In the genomic region with DNA sequence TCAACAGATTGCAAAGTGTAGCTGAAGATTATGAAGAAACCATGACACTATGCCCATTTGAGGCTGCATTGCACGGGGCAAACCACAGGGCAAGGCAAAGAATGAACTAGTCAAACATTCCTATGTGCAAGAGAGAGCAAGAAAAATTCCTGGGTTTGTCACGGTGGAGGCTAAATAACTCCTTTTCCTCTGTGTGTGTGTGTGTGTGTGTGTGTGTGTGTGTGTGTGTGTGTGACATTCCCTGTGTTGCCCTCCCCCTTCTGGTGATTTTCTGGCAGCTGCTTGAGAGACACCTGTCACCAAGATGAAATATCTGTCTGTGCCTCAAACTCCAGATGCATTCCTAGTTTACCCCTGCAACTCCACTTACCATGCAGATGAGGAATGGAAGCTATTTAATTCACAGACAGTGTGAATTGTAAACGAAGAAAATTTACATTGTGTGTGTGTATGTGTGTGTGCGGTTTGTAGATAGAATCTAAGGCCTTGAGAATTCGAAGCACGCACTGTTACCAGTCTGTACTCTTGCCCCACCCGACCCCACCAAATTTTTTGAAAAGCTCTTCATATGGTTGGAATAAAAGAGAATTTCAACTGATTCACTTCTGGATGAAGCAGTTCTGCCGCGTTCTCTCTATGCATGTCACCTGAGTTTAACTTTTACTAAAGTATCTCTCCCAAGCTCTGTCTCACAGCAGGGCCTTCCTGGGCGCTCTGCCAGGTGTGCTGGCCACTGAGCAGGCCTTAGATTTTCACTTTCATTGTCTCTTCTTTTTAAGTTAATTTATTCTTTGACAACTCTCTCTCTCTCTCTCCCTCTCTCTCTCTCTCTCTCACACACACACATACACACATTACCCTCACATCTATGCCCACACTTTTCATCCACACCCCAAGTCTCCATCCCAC, we compare ENCODE assay signal across 15 mouse cellular contexts. TPM values are rescaled to one million over a fixed set of nuclear protein-coding genes. Genes with fewer than 3 reads are reported as not detected.
DNase-seq lines count a peak whose midpoint lies in the region; ATAC-seq and TF ChIP-seq lines count a peak whose summit lies in the region.
"Had no signal": no experiment of that assay in that cellular context is flagged by ENCODE, and none has a peak within 500 bp of the region (broad histone marks: within the 10 kb centered on the region; RNA-seq: fewer than 3 reads in every experiment).

No protein-coding gene starts in this region.

- H3K9ac ChIP-seq in limb, embryonic 14.5 days (ENCODE audit: low read depth, low read length, severe bottlenecking): no peak overlapping the region
- H3K9ac ChIP-seq: liver, embryonic 14.5 days; midbrain, embryonic 12.5 days; stomach, embryonic 15.5 days had no signal

- intact Hi-C loops in left cerebral cortex, postnatal 4 days (cut with DNase I): no loop called here
- intact Hi-C loops in heart, postnatal 25 days (cut with DNase I): no loop called here

- no peak overlapping the region for H3K4me2 ChIP-seq in limb, embryonic 14.5 days (replicated peaks; ENCODE audit: low read depth, low read length, severe bottlenecking)
- H3K4me2 ChIP-seq: midbrain, embryonic 12.5 days; stomach, embryonic 15.5 days had no signal

- H3K9me3 ChIP-seq in limb, embryonic 14.5 days (ENCODE audit: control insufficient read depth, low read length): no peaks in the 10 kb centered on the region
- H3K9me3 ChIP-seq: midbrain, embryonic 12.5 days; stomach, embryonic 15.5 days had no signal

- H3K4me1 ChIP-seq in limb, embryonic 14.5 days (ENCODE audit: control insufficient read depth, insufficient read depth, low read length): no peaks in the 10 kb centered on the region
- H3K4me1 ChIP-seq: midbrain, embryonic 12.5 days; stomach, embryonic 15.5 days had no signal

- DNase-seq in adrenal gland, postnatal 10 days: peak; percentile 23
- DNase-seq in adrenal gland, adult 8-10 months: no peak
- peak; percentile 24 for DNase-seq in left cerebral cortex, postnatal 4 days
- no peak for DNase-seq in left cerebral cortex, adult 18-20 months (ENCODE audit: low spot score in 2 of 2)
- peak; percentile 30 for DNase-seq in brain, embryonic 14.5 days (ENCODE audit: low read depth)
- DNase-seq in limb, embryonic 14.5 days (ENCODE audit: low spot score): peak; percentile 39
- no peak for DNase-seq in heart, postnatal 25 days (ENCODE audit: low spot score)
- no peak for DNase-seq in embryo, embryonic 10.5 days (ENCODE audit: low spot score)
- DNase-seq: cerebellum, adult 8-10 months; gastrocnemius, postnatal 25 days had no signal

- no peak for TF ChIP-seq POLR2A in brain, embryonic 14.5 days (IDR thresholded peaks at IDR 0.05; ENCODE audit: borderline replicate concordance, extremely low read depth, insufficient read depth, insufficient read length, poor library complexity, severe bottlenecking)
- no peak for TF ChIP-seq POLR2A in limb, embryonic 14.5 days (IDR thresholded peaks at IDR 0.05; ENCODE audit: borderline replicate concordance, extremely low read depth, insufficient read depth, insufficient read length)

- no peak overlapping the region for H3K4me3 ChIP-seq in limb, embryonic 14.5 days (replicated peaks; ENCODE audit: low read length)
- H3K4me3 ChIP-seq: midbrain, embryonic 12.5 days; stomach, embryonic 15.5 days had no signal

- no peak for TF ChIP-seq CTCF in brain, embryonic 14.5 days (IDR thresholded peaks at IDR 0.05; ENCODE audit: borderline replicate concordance, extremely low read depth, insufficient read depth, insufficient read length)

- no peaks in the 10 kb centered on the region for H3K27me3 ChIP-seq in limb, embryonic 14.5 days (ENCODE audit: control insufficient read depth, insufficient read depth, low read length)
- H3K27me3 ChIP-seq: stomach, embryonic 15.5 days had no signal

- 54% methylated on average over 10 of the region's 10 CpGs for WGBS in limb, embryonic 14.5 days

- H3K27ac ChIP-seq in limb, embryonic 14.5 days (replicated peaks; ENCODE audit: low read depth, low read length): no peak overlapping the region
- H3K27ac ChIP-seq: liver, embryonic 14.5 days; midbrain, embryonic 12.5 days; stomach, embryonic 15.5 days had no signal

- no peaks in the 10 kb centered on the region for H3K36me3 ChIP-seq in limb, embryonic 14.5 days (ENCODE audit: control insufficient read depth, insufficient read depth, low read length)
- H3K36me3 ChIP-seq: midbrain, embryonic 12.5 days; stomach, embryonic 15.5 days had no signal

- ATAC-seq in limb, embryonic 14.5 days (ENCODE audit: low FRiP score, low read depth): peak; percentile 76
- ATAC-seq: forebrain, embryonic 16.5 days; hindbrain, embryonic 16.5 days had no signal

RNA-seq across cellular contexts. Expression of a gene that starts 32.4 kb away (rescaled TPM):
- total RNA-seq in adrenal gland, postnatal 10 days (2021): 1 to 10 TPM; 4.5 to 4.7 TPM
- 10 to 100 TPM in 1 of 4 experiments, 1 to 10 TPM in 3; 7.7 to 10.2 (median 8.5) TPM for total RNA-seq in adrenal gland, adult 8-10 months (2022)
- 1 to 10 TPM; 1.3 to 2.1 TPM for total RNA-seq in left cerebral cortex, postnatal 4 days (2021)
- under 1 TPM; 0.07 to 0.37 TPM for total RNA-seq in left cerebral cortex, adult 18-20 months (2021)
- 0.95 and 1.0 TPM in 2 replicates for polyA plus RNA-seq in brain, embryonic 14.5 days (2012; rRNA removed)
- 2.1 TPM in 2 replicates for polyA plus RNA-seq in limb, embryonic 14.5 days (2012; rRNA removed)
- polyA plus RNA-seq in limb, embryonic 14.5 days (2014; fragmentation: Nextera tagmentation; extraction: Ambion mirVana): 4.4 TPM in 2 replicates
- 1 to 10 TPM; 1.7 to 2.2 TPM for total RNA-seq in heart, postnatal 25 days (2021)

Comparison
In these comparisons a context has a peak if more than half of its experiments do, and no peak if none do; other contexts are left out.
1. DNase-seq: peak in adrenal gland, postnatal 10 days (single experiment), left cerebral cortex, postnatal 4 days (single experiment), brain, embryonic 14.5 days (single experiment) and limb, embryonic 14.5 days (single experiment); none in adrenal gland, adult 8-10 months (single experiment), left cerebral cortex, adult 18-20 months (0 of 2), heart, postnatal 25 days (single experiment) and embryo, embryonic 10.5 days (single experiment).